Mouse (Mus musculus) B cell, adult 62 days (primary cell): Measurements from ENCODE around the gene Klhl42. TPM values are rescaled to one million over a fixed set of nuclear protein-coding genes. Genes with fewer than 3 reads are reported as not detected.

ENCODE experiments used
- total RNA-seq: library from RNA; stranded (reverse); gene quantifications from 4 replicates; pipeline ENCODE4 v1.2.4, GENCODE M21; 2023

The Klhl42 gene
- total RNA-seq, result 8.3 to 8.9 TPM (median 8.4 TPM) in 4 replicates

GRCm38 (mm10) chr6:147091136-147092120, at the start of gene Klhl42:
TSS of gene Klhl42 (plus strand) at chr6:147091379.

GRCm38 (mm10) chr6:147042291-147043290, 48.6 kb upstream of the Klhl42 start, which contains the start of gene Mrps35:
TSS of gene Mrps35 (plus strand) at chr6:147042764.

GRCm38 (mm10) chr6:147086594-147087225, 4.5 kb upstream of the Klhl42 start, which contains the start of gene Mansc4:
TSS of gene Mansc4 (minus strand) at chr6:147087032.

Other genes starting within 250 kb of the Klhl42 start
- gene Smco2, start 241.3 kb upstream of the Klhl42 start, total RNA-seq, result not detected in 4 replicates
- 12.3 to 16.8 TPM (median 13.9 TPM) in 4 replicates for gene Ppfibp1, start 202.9 kb upstream of the Klhl42 start, total RNA-seq
- not detected in 4 replicates for gene 1700034J05Rik, start 137.0 kb upstream of the Klhl42 start, total RNA-seq
- 0.56 to 1.3 TPM (median 0.58 TPM) in 3 of 4 replicates, not detected in the other for gene Rep15, start 58.8 kb upstream of the Klhl42 start, total RNA-seq
- gene Mrps35, start 48.6 kb upstream of the Klhl42 start, total RNA-seq, result 38.3 to 47.6 TPM (median 40.8 TPM) in 4 replicates
- not detected in 4 replicates for gene Mansc4, start 4.3 kb upstream of the Klhl42 start, total RNA-seq
- gene Pthlh, start 172.8 kb downstream of the Klhl42 start, total RNA-seq, result not detected in 4 replicates